In genomic region chr2:116977771-116978600, GRCm38 (mm10) we compare ENCODE assay signal across 16 mouse cellular contexts.
A peak's percentile ranks its signal among the peaks of the same experiment; 100 is the strongest.
DNase-seq lines count a peak whose midpoint lies in the region; ATAC-seq and TF ChIP-seq lines count a peak whose summit lies in the region.
"Had no signal": no experiment of that assay in that cellular context is flagged by ENCODE, and none has a peak within 500 bp of the region (broad histone marks: within the 10 kb centered on the region; RNA-seq: fewer than 3 reads in every experiment).

No protein-coding gene starts in this region.

- ATAC-seq in hindbrain, embryonic 14.5 days (ENCODE audit: low FRiP score): no peak
- ATAC-seq in limb, embryonic 13.5 days (ENCODE audit: low FRiP score, low read depth): no peak
- ATAC-seq: CD4-positive, CD25-positive, alpha-beta regulatory T cell, adult 4 months; forebrain, postnatal 0 days had no signal

- peak overlapping the region; percentile 83 for H3K27ac ChIP-seq in hindbrain, embryonic 10.5 days
- no peak overlapping the region for H3K27ac ChIP-seq in hindbrain, embryonic 14.5 days
- peak overlapping the region; percentile 83; the same call in 1 of the 2 replicates for H3K27ac ChIP-seq in ES-E14 (ENCODE audit: insufficient read depth, low read depth, low read length, poor library complexity, severe bottlenecking)
- peak overlapping the region; percentile 52; the same call in 1 of the 2 replicates for H3K27ac ChIP-seq in limb, embryonic 13.5 days

- H3K27me3 ChIP-seq in hindbrain, embryonic 10.5 days (ENCODE audit: insufficient read depth, poor library complexity, severe bottlenecking): peaks cover 4% of the 10 kb centered on the region; the same call in 1 of the 2 replicates
- H3K27me3 ChIP-seq in hindbrain, embryonic 14.5 days (ENCODE audit: control insufficient read depth, insufficient read depth, low read length): no peaks in the 10 kb centered on the region
- H3K27me3 ChIP-seq in limb, embryonic 13.5 days: no peaks in the 10 kb centered on the region
- H3K27me3 ChIP-seq: hindbrain, embryonic 12.5 days; limb, embryonic 15.5 days; megakaryocyte, embryonic 14.5 days had no signal

- in situ Hi-C loops in ES-E14 (cut with MboI; ENCODE audit: low sequenced_read_pairs in 2 of 2, unreplicated experiment in 2 of 2): no loop called here

- H3K9me3 ChIP-seq in hindbrain, embryonic 10.5 days: no peaks in the 10 kb centered on the region
- no peaks in the 10 kb centered on the region for H3K9me3 ChIP-seq in hindbrain, embryonic 14.5 days (ENCODE audit: control insufficient read depth, low read length)
- no peaks in the 10 kb centered on the region for H3K9me3 ChIP-seq in ES-E14 (ENCODE audit: control insufficient read depth, insufficient read depth, low read depth, low read length)
- H3K9me3 ChIP-seq in limb, embryonic 13.5 days: no peaks in the 10 kb centered on the region
- H3K9me3 ChIP-seq: hindbrain, embryonic 12.5 days; limb, embryonic 15.5 days had no signal

- no peak overlapping the region for H3K4me3 ChIP-seq in hindbrain, embryonic 10.5 days
- no peak overlapping the region for H3K4me3 ChIP-seq in hindbrain, embryonic 14.5 days (replicated peaks; ENCODE audit: low read length)
- no peak overlapping the region for H3K4me3 ChIP-seq in ES-E14 (ENCODE audit: insufficient read depth in 1 of 2, low read depth in 1 of 2, low read length in 2 of 2, poor library complexity in 1 of 2, severe bottlenecking in 1 of 2)
- H3K4me3 ChIP-seq in limb, embryonic 13.5 days: no peak overlapping the region
- H3K4me3 ChIP-seq: heart, adult 2 months; hindbrain, embryonic 12.5 days; limb, embryonic 15.5 days; megakaryocyte, embryonic 14.5 days had no signal

- peaks cover 81% of the 10 kb centered on the region for H3K4me1 ChIP-seq in hindbrain, embryonic 10.5 days (replicated peaks)
- peaks cover 37% of the 10 kb centered on the region for H3K4me1 ChIP-seq in hindbrain, embryonic 14.5 days (replicated peaks; ENCODE audit: control insufficient read depth, insufficient read depth, low read length)
- H3K4me1 ChIP-seq in ES-E14 (ENCODE audit: control insufficient read depth in 2 of 2, insufficient read depth in 2 of 2, low read length in 2 of 2, poor library complexity in 1 of 2): peaks cover 5 to 29% of the 10 kb centered on the region in 2 experiments
- peaks cover 63% of the 10 kb centered on the region for H3K4me1 ChIP-seq in limb, embryonic 13.5 days

- no peak overlapping the region for H3K4me2 ChIP-seq in hindbrain, embryonic 14.5 days (replicated peaks)
- H3K4me2 ChIP-seq in limb, embryonic 13.5 days (replicated peaks): no peak overlapping the region
- H3K4me2 ChIP-seq: limb, embryonic 15.5 days had no signal

- H3K9ac ChIP-seq in hindbrain, embryonic 14.5 days: no peak overlapping the region
- H3K9ac ChIP-seq in ES-E14 (ENCODE audit: insufficient read depth, low read depth, low read length, poor library complexity, severe bottlenecking): no peak overlapping the region
- H3K9ac ChIP-seq in limb, embryonic 13.5 days: no peak overlapping the region
- H3K9ac ChIP-seq: forebrain, postnatal 0 days; limb, embryonic 15.5 days; lung, embryonic 14.5 days had no signal

- WGBS in hindbrain, embryonic 10.5 days: 51% methylated on average over 10 of the region's 10 CpGs
- WGBS in hindbrain, embryonic 14.5 days: 58% methylated on average over 10 of the region's 10 CpGs
- WGBS in limb, embryonic 13.5 days: 53% methylated on average over 10 of the region's 10 CpGs

- H3K36me3 ChIP-seq in hindbrain, embryonic 10.5 days: no peaks in the 10 kb centered on the region
- H3K36me3 ChIP-seq in hindbrain, embryonic 14.5 days (replicated peaks; ENCODE audit: control insufficient read depth, insufficient read depth): no peaks in the 10 kb centered on the region
- H3K36me3 ChIP-seq in ES-E14 (ENCODE audit: control insufficient read depth, insufficient read depth, low read length, poor library complexity, severe bottlenecking): no peaks in the 10 kb centered on the region
- H3K36me3 ChIP-seq in limb, embryonic 13.5 days: no peaks in the 10 kb centered on the region
- H3K36me3 ChIP-seq: hindbrain, embryonic 12.5 days; limb, embryonic 15.5 days had no signal

- DNase-seq in hindbrain, embryonic 10.5 days (ENCODE audit: low spot score): no peak
- DNase-seq in hindbrain, embryonic 14.5 days (ENCODE audit: low spot score): no peak
- no peak for DNase-seq in ES-E14 (ENCODE audit: low read depth, low spot score)
- peak; percentile 5 for DNase-seq in embryo, embryonic 9.5 days (ENCODE audit: extremely low spot score)
- no peak for DNase-seq in right cerebral cortex, postnatal 10 days (ENCODE audit: low spot score in 2 of 2)
- no peak for DNase-seq in B cell, adult 2 months
- DNase-seq: adrenal gland, postnatal 10 days; forebrain, postnatal 0 days; kidney, adult 9 months; lung, embryonic 14.5 days had no signal

TF ChIP-seq in ES-E14, 5 proteins besides CTCF, POLR2A, EP300 and RAD21:
- TF ChIP-seq CHD2 (IDR thresholded peaks at IDR 0.05; ENCODE audit: low read depth, low read length) (no peak), HCFC1 (IDR thresholded peaks at IDR 0.05; ENCODE audit: borderline replicate concordance, insufficient read depth, low read length) (no peak), MAFK (IDR thresholded peaks at IDR 0.05; ENCODE audit: insufficient read depth, low read depth, low read length) (no peak), ZNF384 (IDR thresholded peaks at IDR 0.05; ENCODE audit: low read depth, low read length) (no peak), ZC3H11A (IDR thresholded peaks at IDR 0.05; ENCODE audit: borderline replicate concordance, low read depth, low read length) (no peak)
